Mouse (Mus musculus) heart, embryonic 14.5 days (tissue): ENCODE measurements around the gene Hmga1b. TPM values are rescaled to one million over a fixed set of nuclear protein-coding genes. Genes with fewer than 3 reads are reported as not detected.
"Not testable (repeated sequence)": the region's sequence is repeated elsewhere in the genome, so short reads cannot be mapped to it uniquely, and the experiment has no call there.

Experiments used
- ATAC-seq: fragments of 200-750 bp; cut with Nextera tagmentation; 2 replicates; pipeline ENCODE4 v1.8.0; 2017; ENCODE audit warnings: low read depth, moderate TSS enrichment; ENCODE audit not compliant: insufficient number of reproducible peaks, insufficient read depth, low FRiP score
- H3K27ac ChIP-seq, 2 experiments: fragments of 200-500 bp in 1 of 2; fragments of 300-500 bp in 1 of 2; sonication (generic) in 1 of 2; replicated peaks in 1 of 2; 2 replicates each; pipeline ENCODE4 v1.5.1; 2012 to 2014; ENCODE audit warnings: low read depth in 2 of 2, low read length in 2 of 2, control low read depth in 1 of 2, mild to moderate bottlenecking in 1 of 2, mixed read lengths in 1 of 2; ENCODE audit not compliant: control insufficient read depth in 1 of 2, insufficient read depth in 1 of 2
- H3K27me3 ChIP-seq: fragments of 300-500 bp; sonication (generic); 2 replicates; pipeline ENCODE4 v1.6.1; 2014; ENCODE audit warnings: mild to moderate bottlenecking, low read length, control low read depth; ENCODE audit not compliant: control insufficient read depth, insufficient read depth
- H3K36me3 ChIP-seq: fragments of 300-500 bp; sonication (generic); 2 replicates; pipeline ENCODE4 v1.6.1; 2014; ENCODE audit warnings: mild to moderate bottlenecking, control low read depth, low read length, mixed read lengths; ENCODE audit not compliant: control insufficient read depth, insufficient read depth
- H3K4me1 ChIP-seq, 2 experiments: fragments of 200-500 bp in 1 of 2; fragments of 300-500 bp in 1 of 2; sonication (generic) in 1 of 2; 2 replicates each; pipeline ENCODE4 v1.6.1; 2012 to 2014; ENCODE audit warnings: low read length in 2 of 2, control low read depth in 1 of 2, mixed read lengths in 1 of 2; ENCODE audit not compliant: control insufficient read depth in 2 of 2, insufficient read depth in 2 of 2
- H3K4me2 ChIP-seq: fragments of 300-500 bp; sonication (generic); 2 replicates; pipeline ENCODE4 v1.6.1; 2014; ENCODE audit warnings: mild to moderate bottlenecking, low read length
- H3K4me3 ChIP-seq, 2 experiments: fragments of 200-500 bp in 1 of 2; fragments of 300-500 bp in 1 of 2; sonication (generic) in 1 of 2; 2 replicates each; pipeline ENCODE4 v1.5.1; 2012 to 2014; ENCODE audit warnings: low read length in 2 of 2, mild to moderate bottlenecking in 2 of 2, control low read depth in 1 of 2, low read depth in 1 of 2, moderate library complexity in 1 of 2; ENCODE audit not compliant: control insufficient read depth in 1 of 2, insufficient read depth in 1 of 2
- H3K9ac ChIP-seq: fragments of 300-500 bp; sonication (generic); 2 replicates; pipeline ENCODE4 v1.6.1; 2014; ENCODE audit warnings: mild to moderate bottlenecking, low read length
- H3K9me3 ChIP-seq: fragments of 300-500 bp; sonication (generic); 2 replicates; pipeline ENCODE4 v1.6.1; 2016; ENCODE audit warnings: low read length, control low read depth; ENCODE audit not compliant: control insufficient read depth
- WGBS: fragments of 180-500 bp; shearing (Covaris S2); extraction: QIAGEN DNeasy Blood & Tissue Kit; methylation state at CpG from one replicate; pipeline ENCODE4 v1.1.7; 2014; 5-methylcytosine and 5-hydroxymethylcytosine counted together
- polyA plus RNA-seq: library from polyadenylated mRNA; unstranded; fragments of >200 nt; fragmentation: Nextera tagmentation; extraction: Ambion mirVana; gene quantifications from 2 replicates; pipeline ENCODE4 v1.2.1, GENCODE M21; 2014

The Hmga1b gene
- 1.9 and 2.9 TPM in 2 replicates for polyA plus RNA-seq

DNA sequence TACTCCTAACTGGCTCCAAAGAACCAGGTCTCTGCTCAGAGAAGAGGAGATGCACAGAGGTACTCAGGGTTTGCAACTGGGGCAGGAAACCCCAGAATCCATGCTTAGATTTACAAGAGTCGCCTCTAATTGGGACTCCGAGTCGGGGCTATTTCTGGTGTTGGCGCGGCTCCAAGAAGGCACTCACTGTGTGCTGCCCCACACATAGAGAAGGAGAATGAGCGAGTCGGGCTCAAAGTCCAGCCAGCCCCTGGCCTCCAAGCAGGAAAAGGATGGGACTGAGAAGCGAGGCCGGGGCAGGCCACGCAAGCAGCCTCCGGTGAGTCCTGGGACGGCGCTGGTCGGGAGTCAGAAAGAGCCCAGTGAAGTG, at the start of gene Hmga1b:
Gene Hmga1b, plus strand, starts transcription at position 123 of the 370 bp plus-strand sequence.
- H3K36me3 ChIP-seq, ATAC-seq, H3K4me1 ChIP-seq, H3K27ac ChIP-seq, H3K4me3 ChIP-seq: not testable (repeated sequence)
- H3K9me3 ChIP-seq: peaks cover 16% of the 10 kb centered on the region
- peaks cover 22% of the 10 kb centered on the region; the same call in 1 of the 2 replicates for H3K27me3 ChIP-seq
- peak within 1 kb of the TSS; percentile 47 for H3K9ac ChIP-seq
- WGBS: 11% methylated on average over 14 of the region's 14 CpGs
- H3K4me2 ChIP-seq: peak within 1 kb of the TSS; percentile 41

DNA sequence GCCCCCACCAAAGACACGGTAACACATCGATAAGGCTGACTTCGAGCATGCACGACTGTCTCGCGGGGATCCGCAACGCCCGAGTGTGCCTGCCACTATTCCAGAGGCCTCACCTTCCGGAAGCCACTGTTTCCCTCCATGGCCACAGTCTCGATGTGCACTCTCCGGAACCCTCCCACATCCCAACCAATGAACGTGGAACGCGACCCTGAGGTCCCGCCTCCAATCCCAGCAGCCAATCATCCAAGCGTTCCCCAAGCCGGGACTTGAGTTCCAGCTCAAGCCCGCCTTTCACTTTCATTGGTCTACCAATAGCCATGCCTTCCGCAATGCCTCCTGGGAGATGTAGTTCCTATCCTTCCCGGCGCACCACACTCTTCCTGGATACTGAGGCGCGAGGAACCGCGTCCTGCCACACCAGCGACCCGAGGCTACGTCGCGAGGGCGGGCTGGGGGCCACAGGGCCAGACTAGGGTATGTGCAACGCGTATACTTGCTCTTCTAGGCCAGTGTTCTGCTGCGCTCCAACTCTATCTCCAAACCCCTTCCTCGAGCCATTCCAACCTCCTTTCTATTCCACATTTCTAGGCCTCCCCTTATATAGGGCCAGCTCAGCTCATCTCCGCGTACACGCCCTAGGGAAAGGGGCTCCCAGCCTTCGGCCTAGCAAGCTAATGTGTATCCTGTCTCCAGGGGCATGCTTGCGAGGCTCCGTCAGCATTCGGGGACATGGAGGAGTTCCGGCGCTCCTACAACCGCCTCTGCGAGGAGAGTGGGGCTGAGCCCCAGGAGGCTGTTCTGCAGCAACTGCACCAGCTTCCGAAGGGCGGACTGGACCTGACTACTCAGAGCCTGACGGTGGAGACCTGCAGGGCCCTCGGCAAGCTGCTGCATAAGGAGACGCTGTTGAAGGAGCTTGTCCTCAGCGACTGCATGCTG, 48.7 kb upstream of the Hmga1b start, which contains the start of the genes Cenpx and Lrrc45:
Gene Cenpx, minus strand, starts transcription at position 159 of the 939 bp plus-strand sequence.
Gene Lrrc45, plus strand, starts transcription at position 346 of the 939 bp plus-strand sequence.
- Histone ChIP-seq H3K36me3 (peaks cover 57% of the 10 kb centered on the region), H3K9ac (peak within 1 kb of the TSS; percentile 77), H3K4me3 (peak within 1 kb of the TSS; percentile 58 to 69), H3K27ac (peak within 1 kb of the TSS; percentile 71 to 78), H3K4me1 (peaks cover 11 to 12% of the 10 kb centered on the region in 2 experiments), H3K9me3 (no peaks in the 10 kb centered on the region), H3K27me3 (no peaks in the 10 kb centered on the region), H3K4me2 (peak within 1 kb of the TSS; percentile 92)
- ATAC-seq: peak; percentile 94
- WGBS: 2% methylated on average over 53 of the region's 53 CpGs

DNA sequence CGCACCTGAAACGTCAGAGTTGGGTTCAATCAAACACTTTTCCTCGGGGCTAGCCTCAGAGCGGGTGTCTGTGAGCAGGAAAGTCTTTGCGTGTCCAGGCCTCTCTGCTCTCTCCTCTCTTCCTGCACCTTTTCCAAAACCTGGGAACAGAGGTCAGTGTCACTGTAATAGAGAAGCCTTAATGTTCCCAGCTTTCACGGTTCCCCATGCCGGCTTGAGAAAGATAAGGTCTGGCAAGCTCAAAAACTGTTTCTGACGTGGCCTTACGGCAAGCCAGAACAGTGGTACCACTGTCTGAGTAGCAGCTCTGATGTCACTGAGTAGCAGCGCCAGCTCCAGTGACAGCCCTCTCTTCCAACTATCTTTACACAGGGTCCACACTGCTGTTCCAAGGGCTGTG, 48.0 kb upstream of the Hmga1b start:
- ATAC-seq: no peak
- peak overlapping the region; percentile 76 for H3K9ac ChIP-seq
- peak overlapping the region; percentile 58 to 63 for H3K4me3 ChIP-seq
- WGBS: 40% methylated on average over 10 of the region's 10 CpGs
- H3K4me1 ChIP-seq: peaks cover 11 to 12% of the 10 kb centered on the region in 2 experiments
- no peaks in the 10 kb centered on the region for H3K9me3 ChIP-seq
- peak overlapping the region; percentile 92 for H3K4me2 ChIP-seq
- H3K27ac ChIP-seq: peak overlapping the region in 1 of 2 experiments; percentile 31; a peak in 1 of 4 replicates
- H3K36me3 ChIP-seq: peaks cover 54% of the 10 kb centered on the region
- H3K27me3 ChIP-seq: no peaks in the 10 kb centered on the region

DNA sequence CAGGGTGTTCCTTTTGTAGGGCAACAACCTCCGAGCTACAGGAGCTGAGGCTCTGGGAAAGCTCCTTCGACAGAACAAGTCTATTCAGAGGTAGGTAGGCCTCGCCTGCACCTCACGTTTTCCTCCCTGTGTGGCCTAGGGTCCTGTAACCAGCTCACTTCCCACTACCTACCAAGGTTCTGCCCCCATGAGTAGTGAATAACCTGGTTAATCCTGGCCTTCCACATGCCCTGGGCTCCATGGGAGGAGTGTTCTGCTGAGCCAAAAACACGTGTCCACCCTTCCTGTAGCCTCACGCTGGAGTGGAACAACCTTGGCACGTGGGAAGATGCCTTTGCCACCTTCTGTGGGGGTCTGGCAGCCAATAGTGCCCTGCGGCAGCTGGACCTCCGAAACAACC, 47.5 kb upstream of the Hmga1b start:
- peaks cover 2% of the 10 kb centered on the region; the same call in 1 of the 2 replicates for H3K27me3 ChIP-seq
- no peak overlapping the region for H3K4me2 ChIP-seq
- no peak overlapping the region for H3K9ac ChIP-seq
- no peak overlapping the region for H3K27ac ChIP-seq
- 85% methylated on average over 9 of the region's 9 CpGs for WGBS
- H3K4me3 ChIP-seq: no peak overlapping the region
- peaks cover 11 to 12% of the 10 kb centered on the region in 2 experiments for H3K4me1 ChIP-seq
- no peak for ATAC-seq
- H3K9me3 ChIP-seq: no peaks in the 10 kb centered on the region
- H3K36me3 ChIP-seq: peaks cover 54% of the 10 kb centered on the region

DNA sequence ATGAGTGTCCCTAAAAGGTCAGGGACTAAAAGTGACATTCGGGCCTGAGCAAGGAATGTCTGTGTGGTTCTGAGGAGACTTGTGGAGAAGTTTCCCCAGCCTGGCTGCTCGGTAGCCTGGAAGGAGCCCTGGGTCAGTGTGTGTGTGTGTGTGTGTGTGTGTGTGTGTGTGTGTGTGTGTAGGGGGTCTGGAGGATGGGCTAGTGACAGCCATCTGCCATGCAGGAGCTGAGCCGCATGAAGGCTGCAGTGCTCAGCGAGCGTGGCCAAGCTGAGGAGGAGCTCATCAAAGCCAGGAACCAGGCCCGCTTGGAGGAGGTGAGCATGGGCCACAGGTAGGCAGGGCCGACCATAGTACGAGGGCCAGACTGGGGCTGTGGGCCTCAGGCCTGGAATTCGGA, 43.4 kb upstream of the Hmga1b start:
- Histone ChIP-seq H3K27ac (no peak overlapping the region), H3K27me3 (peaks cover 29% of the 10 kb centered on the region), H3K4me2 (no peak overlapping the region), H3K9ac (no peak overlapping the region), H3K4me1 (peaks cover 14 to 20% of the 10 kb centered on the region in 2 experiments), H3K4me3 (no peak overlapping the region), H3K9me3 (no peaks in the 10 kb centered on the region), H3K36me3 (peaks cover 41% of the 10 kb centered on the region)
- no peak for ATAC-seq
- 87% methylated on average over 9 of the region's 9 CpGs for WGBS

DNA sequence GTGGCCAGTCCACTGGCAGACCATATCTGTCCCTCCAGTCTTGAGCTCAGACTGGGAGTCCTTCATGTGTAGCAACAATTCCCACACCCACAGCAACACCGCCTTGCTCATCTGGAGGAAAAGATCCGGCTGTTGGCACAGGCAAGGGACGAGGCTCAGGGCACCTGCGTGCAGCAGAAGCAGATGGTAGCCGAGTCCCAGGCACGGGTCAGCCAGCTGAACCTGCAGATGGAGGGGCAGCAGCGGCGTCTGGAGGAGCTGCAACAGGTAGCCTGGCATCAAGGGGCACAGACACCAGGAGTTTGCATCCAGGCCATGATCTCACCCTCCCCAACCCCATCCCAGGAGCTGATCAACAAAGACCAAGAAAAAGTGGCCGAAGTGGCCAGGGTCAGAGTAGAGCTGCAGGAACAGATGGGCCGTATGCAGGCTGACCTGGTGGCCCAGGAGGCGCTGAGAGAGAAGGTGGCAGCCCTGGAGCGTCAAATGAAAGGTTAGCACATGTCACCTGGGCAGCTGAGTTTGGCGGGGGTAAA, 42.7 kb upstream of the Hmga1b start:
- Histone ChIP-seq H3K36me3 (peaks cover 40% of the 10 kb centered on the region), H3K4me1 (peaks cover 7 to 14% of the 10 kb centered on the region in 2 experiments), H3K4me2 (no peak overlapping the region), H3K4me3 (no peak overlapping the region), H3K9me3 (no peaks in the 10 kb centered on the region), H3K9ac (no peak overlapping the region), H3K27ac (no peak overlapping the region), H3K27me3 (peaks cover 29% of the 10 kb centered on the region)
- 91% methylated on average over 13 of the region's 13 CpGs for WGBS
- ATAC-seq: no peak

DNA sequence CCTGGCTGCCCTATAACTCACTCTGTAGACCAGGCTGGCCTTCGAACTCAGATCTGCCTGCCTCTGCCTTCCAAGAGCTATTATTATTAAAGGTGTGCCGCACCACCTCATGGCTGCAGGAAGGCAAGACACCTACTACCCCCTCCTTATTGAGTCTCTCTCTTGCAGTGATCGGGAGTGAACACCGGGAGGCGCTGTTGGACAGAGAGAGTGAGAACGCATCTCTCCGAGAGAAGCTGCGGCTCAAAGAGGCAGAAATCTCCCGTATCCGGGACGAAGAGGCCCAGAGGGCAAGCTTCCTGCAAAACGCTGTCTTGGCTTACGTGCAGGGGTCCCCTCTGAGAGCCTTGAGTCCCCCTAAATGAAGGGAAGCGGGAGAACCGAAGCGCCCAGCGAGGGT, 42.1 kb upstream of the Hmga1b start:
- Histone ChIP-seq H3K27ac (no peak overlapping the region), H3K4me2 (peak overlapping the region; percentile 97), H3K9me3 (no peaks in the 10 kb centered on the region), H3K36me3 (peaks cover 35% of the 10 kb centered on the region), H3K4me1 (peaks cover 7 to 12% of the 10 kb centered on the region in 2 experiments; a peak in 3 of 4 replicates), H3K4me3 (peak overlapping the region in 1 of 2 experiments; percentile 61; a peak in 1 of 4 replicates), H3K9ac (peak overlapping the region; percentile 80), H3K27me3 (peaks cover 32% of the 10 kb centered on the region)
- WGBS: 11% methylated on average over 17 of the region's 17 CpGs
- ATAC-seq: no peak
